ENCODE assay signal across 22 mouse cellular contexts in genomic region chr5:98842600-98843310, GRCm38 (mm10). TPM values are rescaled to one million over a fixed set of nuclear protein-coding genes. Genes with fewer than 3 reads are reported as not detected.
A peak's percentile ranks its signal among the peaks of the same experiment; 100 is the strongest.
DNase-seq lines count a peak whose midpoint lies in the region; ATAC-seq and TF ChIP-seq lines count a peak whose summit lies in the region.
"Had no signal": no experiment of that assay in that cellular context is flagged by ENCODE, and none has a peak within 500 bp of the region (broad histone marks: within the 10 kb centered on the region; RNA-seq: fewer than 3 reads in every experiment).

No protein-coding gene starts in this region.

- no peak overlapping the region for H3K27ac ChIP-seq in intestine, embryonic 15.5 days
- H3K27ac ChIP-seq in intestine, postnatal 0 days (ENCODE audit: low read depth, low read length): no peak overlapping the region
- H3K27ac ChIP-seq in layer of hippocampus, adult 2 months: no peak overlapping the region
- H3K27ac ChIP-seq: embryonic facial prominence, embryonic 10.5 days; embryonic facial prominence, embryonic 12.5 days; forebrain, embryonic 13.5 days; forebrain, embryonic 15.5 days had no signal

- H3K9me3 ChIP-seq in intestine, embryonic 15.5 days: no peaks in the 10 kb centered on the region
- no peaks in the 10 kb centered on the region for H3K9me3 ChIP-seq in intestine, postnatal 0 days (ENCODE audit: control insufficient read depth)
- H3K9me3 ChIP-seq: embryonic facial prominence, embryonic 10.5 days; embryonic facial prominence, embryonic 12.5 days; forebrain, embryonic 13.5 days; forebrain, embryonic 15.5 days had no signal

- no peak overlapping the region for H3K4me3 ChIP-seq in intestine, embryonic 15.5 days (replicated peaks)
- H3K4me3 ChIP-seq in intestine, postnatal 0 days (ENCODE audit: low read depth, low read length): no peak overlapping the region
- H3K4me3 ChIP-seq in layer of hippocampus, adult 2 months: no peak overlapping the region
- H3K4me3 ChIP-seq: embryonic facial prominence, embryonic 10.5 days; embryonic facial prominence, embryonic 12.5 days; forebrain, embryonic 13.5 days; forebrain, embryonic 15.5 days had no signal

- DNase-seq in layer of hippocampus, adult 2 months (ENCODE audit: low spot score in 2 of 2): no peak
- no peak for DNase-seq in embryo, embryonic 11 days
- no peak for DNase-seq in cerebellum, postnatal 14 days
- DNase-seq: adrenal gland, adult 8-10 months; adrenal gland, postnatal 14 days; adrenal gland, postnatal 36 days; cerebellum, adult 11-12 months; cerebellum, adult 2 months; cerebellum, adult 9-10 months; cerebellum, postnatal 10 days; cerebellum, postnatal 36 days; forebrain, postnatal 0 days had no signal

- 0 out of 2 replicates have a peak, but pooled peaks cover 5% of the 10 kb centered on the region for H3K4me1 ChIP-seq in intestine, embryonic 15.5 days (replicated peaks)
- H3K4me1 ChIP-seq in intestine, postnatal 0 days (replicated peaks; ENCODE audit: control insufficient read depth, insufficient read depth, low read length): no peaks in the 10 kb centered on the region
- H3K4me1 ChIP-seq: embryonic facial prominence, embryonic 10.5 days; embryonic facial prominence, embryonic 12.5 days; forebrain, embryonic 13.5 days; forebrain, embryonic 15.5 days had no signal

- no peak for TF ChIP-seq CTCF in intestine, postnatal 0 days (IDR thresholded peaks at IDR 0.05; ENCODE audit: low read depth)
- TF ChIP-seq CTCF in layer of hippocampus, adult 2 months (conservative IDR thresholded peaks at IDR 0.05): no peak

- H3K36me3 ChIP-seq in intestine, embryonic 15.5 days: no peaks in the 10 kb centered on the region
- H3K36me3 ChIP-seq in intestine, postnatal 0 days (ENCODE audit: control insufficient read depth, insufficient read depth): no peaks in the 10 kb centered on the region
- H3K36me3 ChIP-seq: embryonic facial prominence, embryonic 10.5 days; embryonic facial prominence, embryonic 12.5 days; forebrain, embryonic 15.5 days had no signal

- H3K27me3 ChIP-seq in intestine, embryonic 15.5 days (replicated peaks): no peaks in the 10 kb centered on the region
- no peaks in the 10 kb centered on the region for H3K27me3 ChIP-seq in intestine, postnatal 0 days (replicated peaks; ENCODE audit: control insufficient read depth, insufficient read depth, low read length)
- H3K27me3 ChIP-seq: embryonic facial prominence, embryonic 12.5 days; forebrain, embryonic 13.5 days; forebrain, embryonic 15.5 days had no signal

- no peak overlapping the region for H3K9ac ChIP-seq in intestine, embryonic 15.5 days
- H3K9ac ChIP-seq in intestine, postnatal 0 days (ENCODE audit: low read depth, low read length): no peak overlapping the region
- H3K9ac ChIP-seq: embryonic facial prominence, embryonic 12.5 days; forebrain, embryonic 13.5 days; forebrain, embryonic 15.5 days; forebrain, postnatal 0 days had no signal

- ATAC-seq in intestine, embryonic 15.5 days: peak; percentile 93
- ATAC-seq in intestine, postnatal 0 days: peak; percentile 91
- ATAC-seq: forebrain, embryonic 13.5 days; forebrain, embryonic 15.5 days; forebrain, postnatal 0 days had no signal

- no peak overlapping the region; the same call in 1 of the 2 replicates for H3K4me2 ChIP-seq in intestine, embryonic 15.5 days (replicated peaks)
- H3K4me2 ChIP-seq in intestine, postnatal 0 days (replicated peaks; ENCODE audit: low read depth): no peak overlapping the region
- H3K4me2 ChIP-seq: embryonic facial prominence, embryonic 12.5 days; forebrain, embryonic 13.5 days; forebrain, embryonic 15.5 days had no signal

- 47% methylated on average over 7 of the region's 7 CpGs for WGBS in intestine, embryonic 15.5 days
- WGBS in intestine, postnatal 0 days: 43% methylated on average over 7 of the region's 7 CpGs

RNA-seq across cellular contexts. Expression of gene Bmp3, which starts 11.5 kb away (rescaled TPM):
- 10.5 and 12.0 TPM in 2 replicates for polyA plus RNA-seq in intestine, embryonic 15.5 days (2015; fragmentation: Nextera tagmentation; extraction: Ambion mirVana)
- 3.2 and 3.6 TPM in 2 replicates for polyA plus RNA-seq in intestine, postnatal 0 days (2015; fragmentation: Nextera tagmentation; extraction: Ambion mirVana)
- total RNA-seq in layer of hippocampus, adult 2 months (2021): 1 to 10 TPM; 2.9 to 3.3 TPM
- total RNA-seq: common myeloid progenitor, adult 5-6 weeks; ES-E14; MEL had no signal
- polyA plus RNA-seq: C2C12 had no signal
